Comparison of ENCODE assay signal across 23 mouse cellular contexts in the genomic region with DNA sequence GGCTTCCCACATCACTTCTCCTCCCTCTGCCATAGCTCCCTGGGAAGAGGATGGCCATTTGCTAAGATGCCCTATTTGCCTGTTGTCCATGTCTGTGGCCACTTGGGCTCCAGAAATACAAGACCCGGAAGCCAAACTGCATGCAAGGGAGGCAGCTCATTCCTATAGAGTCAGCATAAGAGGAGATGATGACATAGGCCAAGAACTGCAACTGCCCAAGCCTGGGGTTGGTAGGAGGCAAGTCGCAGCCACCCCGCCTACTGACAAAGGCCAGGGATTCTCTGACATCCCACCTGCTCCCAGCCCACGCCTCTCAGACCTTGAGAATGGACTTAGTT. TPM values are rescaled to one million over a fixed set of nuclear protein-coding genes. Genes with fewer than 3 reads are reported as not detected.
DNase-seq lines count a peak whose midpoint lies in the region; ATAC-seq and TF ChIP-seq lines count a peak whose summit lies in the region.
"Had no signal": no experiment of that assay in that cellular context is flagged by ENCODE, and none has a peak within 500 bp of the region (broad histone marks: within the 10 kb centered on the region; RNA-seq: fewer than 3 reads in every experiment).

No protein-coding gene starts in this region.

- H3K27me3 ChIP-seq in forebrain, embryonic 11.5 days (ENCODE audit: control insufficient read depth, insufficient read depth, low read length): peaks cover 3% of the 10 kb centered on the region; the same call in 1 of the 2 replicates
- H3K27me3 ChIP-seq in forebrain, embryonic 13.5 days: peaks cover 22% of the 10 kb centered on the region
- H3K27me3 ChIP-seq: hindbrain, embryonic 15.5 days had no signal

- ATAC-seq in forebrain, embryonic 11.5 days (replicated peaks; ENCODE audit: low FRiP score): no peak
- ATAC-seq in forebrain, embryonic 13.5 days: no peak
- ATAC-seq: CD4-positive, CD25-positive, alpha-beta regulatory T cell, adult 4 months; forebrain, embryonic 14.5 days; inflammation-experienced regulatory T-cells, adult 6 months; intestine, postnatal 0 days had no signal

- peaks cover 2% of the 10 kb centered on the region; the same call in 1 of the 2 replicates for H3K4me1 ChIP-seq in forebrain, embryonic 11.5 days (replicated peaks; ENCODE audit: control insufficient read depth, insufficient read depth, low read length)
- H3K4me1 ChIP-seq in forebrain, embryonic 13.5 days: peaks cover 37% of the 10 kb centered on the region

- no peak overlapping the region for H3K4me3 ChIP-seq in forebrain, embryonic 11.5 days (ENCODE audit: low read depth, low read length)
- no peak overlapping the region for H3K4me3 ChIP-seq in forebrain, embryonic 13.5 days
- no peak overlapping the region for H3K4me3 ChIP-seq in left cerebral cortex, adult 2 months
- H3K4me3 ChIP-seq: embryonic facial prominence, embryonic 12.5 days; heart, adult 2 months; heart, embryonic 12.5 days; hindbrain, embryonic 10.5 days; hindbrain, embryonic 15.5 days had no signal

- intact Hi-C loops in left cerebral cortex, adult 2 months (cut with DNase I): loop anchor here (2.0 to 5.0 kb wide), 2 partner anchors 56 to 129 kb away; no protein-coding TSS in a partner anchor
- intact Hi-C loops in left cerebral cortex, postnatal 36 days (cut with DNase I): no loop called here

- no peak overlapping the region for H3K27ac ChIP-seq in forebrain, embryonic 11.5 days (ENCODE audit: low read depth, low read length)
- no peak overlapping the region; the same call in 1 of the 2 replicates for H3K27ac ChIP-seq in forebrain, embryonic 13.5 days
- H3K27ac ChIP-seq in left cerebral cortex, adult 2 months: peak overlapping the region; percentile 66; the same call in 1 of the 2 replicates
- H3K27ac ChIP-seq: embryonic facial prominence, embryonic 12.5 days; heart, adult 2 months; hindbrain, embryonic 10.5 days; hindbrain, embryonic 15.5 days had no signal

- whole genome bisulfite sequencing in forebrain, embryonic 11.5 days: 89% methylated on average over 4 of the region's 4 CpGs
- WGBS in forebrain, embryonic 13.5 days: 83% methylated on average over 4 of the region's 4 CpGs

- H3K4me2 ChIP-seq in forebrain, embryonic 11.5 days (ENCODE audit: low read depth, low read length, severe bottlenecking): no peak overlapping the region
- H3K4me2 ChIP-seq in forebrain, embryonic 13.5 days: no peak overlapping the region
- H3K4me2 ChIP-seq: embryonic facial prominence, embryonic 12.5 days; heart, embryonic 12.5 days; hindbrain, embryonic 15.5 days had no signal

- H3K36me3 ChIP-seq in forebrain, embryonic 11.5 days (ENCODE audit: control insufficient read depth, insufficient read depth, low read length): no peaks in the 10 kb centered on the region
- no peaks in the 10 kb centered on the region for H3K36me3 ChIP-seq in forebrain, embryonic 13.5 days (ENCODE audit: poor library complexity, severe bottlenecking)
- H3K36me3 ChIP-seq: embryonic facial prominence, embryonic 12.5 days; G1E; heart, embryonic 12.5 days; hindbrain, embryonic 10.5 days; hindbrain, embryonic 15.5 days had no signal

- no peak for TF ChIP-seq CTCF in left cerebral cortex, adult 2 months (IDR thresholded peaks at IDR 0.05)

- H3K9ac ChIP-seq in forebrain, embryonic 11.5 days (ENCODE audit: low read length): no peak overlapping the region
- no peak overlapping the region for H3K9ac ChIP-seq in forebrain, embryonic 13.5 days
- H3K9ac ChIP-seq: embryonic facial prominence, embryonic 12.5 days; heart, embryonic 12.5 days; hindbrain, embryonic 15.5 days had no signal

- DNase-seq in cerebellum, adult 11-12 months: peak; percentile 59
- DNase-seq in cerebellum, postnatal 36 days: no peak
- peak; percentile 35 for DNase-seq in forebrain, embryonic 11.5 days (ENCODE audit: low spot score)
- DNase-seq in heart, adult 11 months: peak; percentile 76
- DNase-seq in heart, adult 9 months (ENCODE audit: low spot score in 2 of 2): no peak
- DNase-seq in left cerebral cortex, adult 2 months (ENCODE audit: extremely low spot score in 1 of 2, low spot score in 2 of 2): no peak
- DNase-seq in left cerebral cortex, postnatal 36 days (ENCODE audit: low spot score in 2 of 2): no peak
- DNase-seq: adrenal gland, postnatal 10 days; B cell, adult 2 months; gastrocnemius, postnatal 10 days; heart, adult 2 months; kidney, adult 8-10 months had no signal

- no peaks in the 10 kb centered on the region for H3K9me3 ChIP-seq in forebrain, embryonic 11.5 days (ENCODE audit: control insufficient read depth, low read length)
- H3K9me3 ChIP-seq in forebrain, embryonic 13.5 days (replicated peaks): no peaks in the 10 kb centered on the region
- H3K9me3 ChIP-seq: embryonic facial prominence, embryonic 12.5 days; G1E; heart, embryonic 12.5 days; hindbrain, embryonic 10.5 days; hindbrain, embryonic 15.5 days had no signal

RNA-seq across cellular contexts. Expression of a gene that starts 59.7 kb away (rescaled TPM):
- 0.13 and 0.20 TPM in 2 replicates for polyA plus RNA-seq in forebrain, embryonic 11.5 days (2014; fragmentation: Nextera tagmentation; extraction: Ambion mirVana)
- 0.57 and 1.5 TPM in 2 replicates for polyA plus RNA-seq in forebrain, embryonic 13.5 days (2015; fragmentation: Nextera tagmentation; extraction: Ambion mirVana)
- 100 to 1,000 TPM; 208 to 213 TPM for total RNA-seq in left cerebral cortex, adult 2 months (2021)
- total RNA-seq in left cerebral cortex, postnatal 36 days (2021): 100 to 1,000 TPM; 208 to 212 TPM
- total RNA-seq: common myeloid progenitor, adult 5-6 weeks had no signal
- polyA plus RNA-seq: G1E; hindbrain, embryonic 10.5 days had no signal

Comparison
In these comparisons a context has a peak if more than half of its experiments do, and no peak if none do; other contexts are left out.
1. DNase-seq: peak in cerebellum, adult 11-12 months (single experiment), forebrain, embryonic 11.5 days (single experiment) and heart, adult 11 months (single experiment); none in cerebellum, postnatal 36 days (0 of 2), heart, adult 9 months (0 of 2), left cerebral cortex, adult 2 months (0 of 2) and left cerebral cortex, postnatal 36 days (0 of 2).